12 mouse cellular contexts compared by ENCODE assay signal in genomic region chr12:56297921-56298830, GRCm38 (mm10). TPM values are rescaled to one million over a fixed set of nuclear protein-coding genes. Genes with fewer than 3 reads are reported as not detected.
DNase-seq lines count a peak whose midpoint lies in the region; ATAC-seq lines count a peak whose summit lies in the region.
"Had no signal": no experiment of that assay in that cellular context is flagged by ENCODE, and none has a peak within 500 bp of the region (broad histone marks: within the 10 kb centered on the region; RNA-seq: fewer than 3 reads in every experiment).

No protein-coding gene starts in this region.

- H3K27me3 ChIP-seq in lung, embryonic 16.5 days (ENCODE audit: control insufficient read depth, insufficient read depth, low read depth, low read length) = no peaks in the 10 kb centered on the region
- H3K27me3 ChIP-seq in embryonic facial prominence, embryonic 12.5 days = no peaks in the 10 kb centered on the region
- H3K27me3 ChIP-seq in hindbrain, embryonic 14.5 days (ENCODE audit: control insufficient read depth, insufficient read depth, low read length) = peaks cover 5% of the 10 kb centered on the region
- H3K27me3 ChIP-seq: embryonic facial prominence, embryonic 15.5 days had no signal

- DNase-seq in lung, postnatal 36 days = no peak
- DNase-seq in hindbrain, embryonic 14.5 days (ENCODE audit: low spot score) = no peak
- DNase-seq in retina, embryonic 14.5 days (ENCODE audit: low spot score) = peak; percentile 48
- DNase-seq in layer of hippocampus, postnatal 25 days (ENCODE audit: extremely low spot score in 1 of 2, low spot score in 1 of 2) = no peak
- DNase-seq in gastrocnemius, adult 8-10 months (ENCODE audit: low spot score in 2 of 2) = no peak
- DNase-seq: lung, adult 18-20 months had no signal

- H3K9ac ChIP-seq in lung, embryonic 16.5 days (ENCODE audit: low read length) = peak overlapping the region; percentile 37; the same call in 1 of the 2 replicates
- no peak overlapping the region for H3K9ac ChIP-seq in embryonic facial prominence, embryonic 12.5 days
- no peak overlapping the region for H3K9ac ChIP-seq in hindbrain, embryonic 14.5 days
- H3K9ac ChIP-seq: embryonic facial prominence, embryonic 15.5 days had no signal

- 10% methylated on average over 21 of the region's 21 CpGs for WGBS in lung, embryonic 16.5 days
- WGBS in embryonic facial prominence, embryonic 12.5 days = 11% methylated on average over 21 of the region's 21 CpGs
- WGBS in hindbrain, embryonic 14.5 days = 6% methylated on average over 21 of the region's 21 CpGs

- no peak for ATAC-seq in lung, embryonic 16.5 days (ENCODE audit: low read depth)
- no peak for ATAC-seq in embryonic facial prominence, embryonic 12.5 days (ENCODE audit: insufficient number of reproducible peaks, insufficient read depth, low FRiP score, low TSS enrichment)
- no peak for ATAC-seq in hindbrain, embryonic 14.5 days (ENCODE audit: low FRiP score)
- ATAC-seq in megakaryocyte-erythroid progenitor cell, adult 5-6 weeks (replicated peaks; ENCODE audit: low FRiP score, low TSS enrichment, poor library complexity, severe bottlenecking) = no peak

- no peaks in the 10 kb centered on the region for H3K9me3 ChIP-seq in lung, embryonic 16.5 days (ENCODE audit: control insufficient read depth, low read length)
- H3K9me3 ChIP-seq in embryonic facial prominence, embryonic 12.5 days = no peaks in the 10 kb centered on the region
- no peaks in the 10 kb centered on the region for H3K9me3 ChIP-seq in hindbrain, embryonic 14.5 days (ENCODE audit: control insufficient read depth, low read length)
- H3K9me3 ChIP-seq: embryonic facial prominence, embryonic 15.5 days; G1E had no signal

- H3K27ac ChIP-seq in lung, embryonic 16.5 days (ENCODE audit: low read length) = peak overlapping the region; percentile 93
- H3K27ac ChIP-seq in embryonic facial prominence, embryonic 12.5 days = no peak overlapping the region
- no peak overlapping the region for H3K27ac ChIP-seq in hindbrain, embryonic 14.5 days
- H3K27ac ChIP-seq: embryonic facial prominence, embryonic 15.5 days; kidney, postnatal 0 days had no signal

- H3K4me1 ChIP-seq in lung, embryonic 16.5 days (replicated peaks; ENCODE audit: control insufficient read depth, insufficient read depth, low read length) = peaks cover 25% of the 10 kb centered on the region
- H3K4me1 ChIP-seq in embryonic facial prominence, embryonic 12.5 days = peaks cover 14% of the 10 kb centered on the region
- H3K4me1 ChIP-seq in hindbrain, embryonic 14.5 days (replicated peaks; ENCODE audit: control insufficient read depth, insufficient read depth, low read length) = peaks cover 22% of the 10 kb centered on the region; the same call in 1 of the 2 replicates

- H3K4me3 ChIP-seq in lung, embryonic 16.5 days (ENCODE audit: low read length) = no peak overlapping the region
- H3K4me3 ChIP-seq in embryonic facial prominence, embryonic 12.5 days = no peak overlapping the region
- H3K4me3 ChIP-seq in hindbrain, embryonic 14.5 days (replicated peaks; ENCODE audit: low read length) = no peak overlapping the region
- H3K4me3 ChIP-seq: embryonic facial prominence, embryonic 15.5 days had no signal

- no peak overlapping the region for H3K4me2 ChIP-seq in lung, embryonic 16.5 days (ENCODE audit: low read depth, low read length)
- 0 out of 2 replicates have a peak overlapping the region, but pooled peaks have one; percentile 7 for H3K4me2 ChIP-seq in embryonic facial prominence, embryonic 12.5 days (replicated peaks)
- peak overlapping the region; percentile 30; the same call in 1 of the 2 replicates for H3K4me2 ChIP-seq in hindbrain, embryonic 14.5 days (replicated peaks)
- H3K4me2 ChIP-seq: embryonic facial prominence, embryonic 15.5 days had no signal

- no peaks in the 10 kb centered on the region for H3K36me3 ChIP-seq in lung, embryonic 16.5 days (ENCODE audit: control insufficient read depth, insufficient read depth, low read length)
- no peaks in the 10 kb centered on the region for H3K36me3 ChIP-seq in embryonic facial prominence, embryonic 12.5 days
- H3K36me3 ChIP-seq in hindbrain, embryonic 14.5 days (replicated peaks; ENCODE audit: control insufficient read depth, insufficient read depth) = no peaks in the 10 kb centered on the region
- H3K36me3 ChIP-seq: embryonic facial prominence, embryonic 15.5 days; G1E had no signal

RNA-seq across cellular contexts. Expression of gene Mbip, which starts 47.5 kb away (rescaled TPM):
- polyA plus RNA-seq in lung, embryonic 16.5 days (2015; fragmentation: Nextera tagmentation; extraction: Ambion mirVana) = 211 and 218 TPM in 2 replicates
- 50.9 and 51.8 TPM in 2 replicates for polyA plus RNA-seq in embryonic facial prominence, embryonic 12.5 days (2016; fragmentation: Nextera tagmentation; extraction: Ambion mirVana)
- polyA plus RNA-seq in hindbrain, embryonic 14.5 days (2014; fragmentation: Nextera tagmentation; extraction: Ambion mirVana) = 35.3 and 44.8 TPM in 2 replicates
- total RNA-seq in layer of hippocampus, postnatal 25 days (2021) = 10 to 100 TPM; 18.7 to 30.9 TPM
- 1 to 10 TPM; 4.3 to 5.0 (median 4.6) TPM for total RNA-seq in gastrocnemius, adult 8-10 months (2022)
- total RNA-seq in megakaryocyte-erythroid progenitor cell, adult 5-6 weeks (2014; fragmentation: Nextera tagmentation) = 20.2 and 27.0 TPM in 2 replicates
- 34.7 and 37.8 TPM in 2 replicates for total RNA-seq in megakaryocyte-erythroid progenitor cell, adult 5-6 weeks (2017)
